Mouse (Mus musculus) liver, embryonic 12.5 days (tissue): Measurements from ENCODE around the gene Rab31. TPM values are rescaled to one million over a fixed set of nuclear protein-coding genes. Genes with fewer than 3 reads are reported as not detected.

Experiments used
- ATAC-seq: fragments of 200-750 bp; cut with Nextera tagmentation; 2 replicates; pipeline ENCODE4 v1.8.0; 2017; ENCODE audit warnings: moderate number of reproducible peaks, mild to moderate bottlenecking, moderate library complexity
- H3K27ac ChIP-seq: fragments of 300-500 bp; sonication (generic); 2 replicates; pipeline ENCODE4 v1.5.1; 2016; ENCODE audit warnings: mild to moderate bottlenecking
- H3K27me3 ChIP-seq: fragments of 300-500 bp; sonication (generic); replicated peaks from 2 replicates; pipeline ENCODE4 v1.6.1; 2016; ENCODE audit warnings: mild to moderate bottlenecking, moderate library complexity
- H3K36me3 ChIP-seq: fragments of 300-500 bp; sonication (generic); 2 replicates; pipeline ENCODE4 v1.6.1; 2016; ENCODE audit warnings: mild to moderate bottlenecking, moderate library complexity
- H3K4me1 ChIP-seq: fragments of 300-500 bp; sonication (generic); 2 replicates; pipeline ENCODE4 v1.6.1; 2016
- H3K4me2 ChIP-seq: fragments of 300-500 bp; sonication (generic); 2 replicates; pipeline ENCODE4 v1.6.1; 2016; ENCODE audit warnings: mild to moderate bottlenecking, moderate library complexity
- H3K4me3 ChIP-seq: fragments of 300-500 bp; sonication (generic); 2 replicates; pipeline ENCODE4 v1.5.1; 2016; ENCODE audit warnings: mild to moderate bottlenecking, moderate library complexity
- H3K9ac ChIP-seq: fragments of 300-500 bp; sonication (generic); 2 replicates; pipeline ENCODE4 v1.6.1; 2016; ENCODE audit warnings: mild to moderate bottlenecking, moderate library complexity
- H3K9me3 ChIP-seq: fragments of 300-500 bp; sonication (generic); replicated peaks from 2 replicates; pipeline ENCODE4 v1.6.1; 2016; ENCODE audit warnings: mild to moderate bottlenecking, moderate library complexity
- WGBS: fragments of 180-500 bp; shearing (Covaris S2); methylation state at CpG from one replicate; pipeline ENCODE4 v1.1.7; 2016; ENCODE audit not compliant: insufficient replicate concordance; 5-methylcytosine and 5-hydroxymethylcytosine counted together
- polyA plus RNA-seq: library from polyadenylated mRNA; unstranded; fragments of >200 nt; fragmentation: Nextera tagmentation; extraction: Ambion mirVana; gene quantifications from 2 replicates; pipeline ENCODE4 v1.2.1, GENCODE M21; 2016

Gene Rab31
- polyA plus RNA-seq, 1 experiment from 2014 or later: 7.7 TPM

GRCm38 (mm10) chr17:65683731-65684130 lies 88.8 kb downstream of the Rab31 start:
- H3K9me3 ChIP-seq: no peaks in the 10 kb centered on the region
- WGBS: 61% methylated on average over 2 of the region's 2 CpGs
- no peak for ATAC-seq

GRCm38 (mm10) chr17:65683316-65683715 lies 89.2 kb downstream of the Rab31 start:
- Histone ChIP-seq H3K4me2 (no peak overlapping the region), H3K9me3 (no peaks in the 10 kb centered on the region), H3K36me3 (no peaks in the 10 kb centered on the region), H3K9ac (no peak overlapping the region), H3K4me1 (no peaks in the 10 kb centered on the region), H3K4me3 (no peak overlapping the region), H3K27ac (no peak overlapping the region), H3K27me3 (no peaks in the 10 kb centered on the region)
- no peak for ATAC-seq
- WGBS: 73% methylated on average over 3 of the region's 3 CpGs

More at GRCm38 (mm10) chr17:65683731-65684130, 88.8 kb downstream of the Rab31 start:
- Histone ChIP-seq H3K36me3 (no peaks in the 10 kb centered on the region), H3K9ac (no peak overlapping the region), H3K27ac (no peak overlapping the region), H3K4me3 (no peak overlapping the region), H3K4me1 (no peaks in the 10 kb centered on the region), H3K27me3 (no peaks in the 10 kb centered on the region), H3K4me2 (no peak overlapping the region)

- H3K9me3 ChIP-seq: no peaks in the 10 kb centered on the region
- no peak overlapping the region for H3K4me2 ChIP-seq
- H3K4me3 ChIP-seq: no peak overlapping the region
- H3K27me3 ChIP-seq: no peaks in the 10 kb centered on the region
- ATAC-seq: no peak
- H3K27ac ChIP-seq: no peak overlapping the region
- H3K4me1 ChIP-seq: no peaks in the 10 kb centered on the region
- no peaks in the 10 kb centered on the region for H3K36me3 ChIP-seq
- H3K9ac ChIP-seq: no peak overlapping the region
- 77% methylated on average over 5 of the region's 5 CpGs for WGBS
Observed at GRCm38 (mm10) chr17:65682071-65682680, 90.4 kb downstream of the Rab31 start.

- Histone ChIP-seq H3K4me1 (no peaks in the 10 kb centered on the region), H3K36me3 (no peaks in the 10 kb centered on the region), H3K9me3 (no peaks in the 10 kb centered on the region), H3K9ac (no peak overlapping the region), H3K4me2 (no peak overlapping the region), H3K27me3 (no peaks in the 10 kb centered on the region), H3K27ac (no peak overlapping the region), H3K4me3 (no peak overlapping the region)
- no peak for ATAC-seq
- WGBS: 58% methylated on average over 6 of the region's 6 CpGs
Observed at GRCm38 (mm10) chr17:65681516-65681915, 91.0 kb downstream of the Rab31 start.

- H3K27ac ChIP-seq: no peak overlapping the region
- ATAC-seq: no peak
- no peak overlapping the region for H3K9ac ChIP-seq
- no peaks in the 10 kb centered on the region for H3K36me3 ChIP-seq
- no peaks in the 10 kb centered on the region for H3K9me3 ChIP-seq
- H3K27me3 ChIP-seq: no peaks in the 10 kb centered on the region
- no peak overlapping the region for H3K4me3 ChIP-seq
- WGBS: 40% methylated on average over 2 of the region's 2 CpGs
- no peak overlapping the region for H3K4me2 ChIP-seq
- no peaks in the 10 kb centered on the region for H3K4me1 ChIP-seq
Observed at GRCm38 (mm10) chr17:65680801-65681412, 91.6 kb downstream of the Rab31 start.

- H3K4me1 ChIP-seq: peaks cover 6% of the 10 kb centered on the region
- ATAC-seq: no peak
- 54% methylated on average over 14 of the region's 14 CpGs for WGBS
- H3K27me3 ChIP-seq: no peaks in the 10 kb centered on the region
- H3K36me3 ChIP-seq: no peaks in the 10 kb centered on the region
- no peak overlapping the region for H3K4me2 ChIP-seq
- no peak overlapping the region for H3K4me3 ChIP-seq
- H3K9me3 ChIP-seq: no peaks in the 10 kb centered on the region
- H3K9ac ChIP-seq: no peak overlapping the region
- H3K27ac ChIP-seq: no peak overlapping the region
Observed at GRCm38 (mm10) chr17:65679806-65680446, 92.6 kb downstream of the Rab31 start.

GRCm38 (mm10) chr17:65677742-65678141 lies 94.8 kb downstream of the Rab31 start:
- Histone ChIP-seq H3K9me3 (no peaks in the 10 kb centered on the region), H3K4me2 (no peak overlapping the region), H3K9ac (no peak overlapping the region), H3K27ac (no peak overlapping the region), H3K4me3 (no peak overlapping the region), H3K36me3 (no peaks in the 10 kb centered on the region), H3K4me1 (peaks cover 12% of the 10 kb centered on the region), H3K27me3 (no peaks in the 10 kb centered on the region)
- ATAC-seq: no peak
- WGBS: 43% methylated on average over 1 of the region's 1 CpGs

- Histone ChIP-seq H3K27ac (no peak overlapping the region), H3K9ac (no peak overlapping the region), H3K9me3 (no peaks in the 10 kb centered on the region), H3K4me3 (no peak overlapping the region), H3K27me3 (no peaks in the 10 kb centered on the region), H3K4me1 (peaks cover 12% of the 10 kb centered on the region), H3K36me3 (no peaks in the 10 kb centered on the region), H3K4me2 (no peak overlapping the region)
- ATAC-seq: no peak
- WGBS: 81% methylated on average over 8 of the region's 8 CpGs
Observed at GRCm38 (mm10) chr17:65676536-65676935, 96.0 kb downstream of the Rab31 start.

- H3K9ac ChIP-seq: no peak overlapping the region
- WGBS: 74% methylated on average over 3 of the region's 3 CpGs
- ATAC-seq: no peak
Observed at GRCm38 (mm10) chr17:65675985-65676384, 96.6 kb downstream of the Rab31 start.

GRCm38 (mm10) chr17:65674710-65675171 lies 97.8 kb downstream of the Rab31 start:
- peak; percentile 44; the same call in 1 of the 2 replicates for ATAC-seq
- no peaks in the 10 kb centered on the region for H3K9me3 ChIP-seq
- H3K27ac ChIP-seq: no peak overlapping the region
- 0% methylated on average over 1 of the region's 1 CpGs for WGBS
- no peak overlapping the region for H3K4me2 ChIP-seq
- no peaks in the 10 kb centered on the region for H3K36me3 ChIP-seq
- H3K9ac ChIP-seq: no peak overlapping the region
- no peak overlapping the region for H3K4me3 ChIP-seq
- H3K4me1 ChIP-seq: peaks cover 12% of the 10 kb centered on the region
- no peaks in the 10 kb centered on the region for H3K27me3 ChIP-seq

More at GRCm38 (mm10) chr17:65675985-65676384, 96.6 kb downstream of the Rab31 start:
- Histone ChIP-seq H3K27ac (no peak overlapping the region), H3K9me3 (no peaks in the 10 kb centered on the region), H3K4me1 (peaks cover 12% of the 10 kb centered on the region), H3K4me2 (no peak overlapping the region), H3K27me3 (no peaks in the 10 kb centered on the region), H3K36me3 (no peaks in the 10 kb centered on the region), H3K4me3 (no peak overlapping the region)

GRCm38 (mm10) chr17:65672926-65673325 lies 99.6 kb downstream of the Rab31 start:
- no peak overlapping the region for H3K4me3 ChIP-seq
- no peak overlapping the region for H3K4me2 ChIP-seq
- no peak overlapping the region for H3K27ac ChIP-seq
- H3K9ac ChIP-seq: no peak overlapping the region
- ATAC-seq: no peak
- peaks cover 12% of the 10 kb centered on the region for H3K4me1 ChIP-seq
- H3K36me3 ChIP-seq: no peaks in the 10 kb centered on the region
- WGBS: 70% methylated on average over 7 of the region's 7 CpGs
- H3K9me3 ChIP-seq: no peaks in the 10 kb centered on the region
- no peaks in the 10 kb centered on the region for H3K27me3 ChIP-seq

GRCm38 (mm10) chr17:65669061-65669460 lies 103.5 kb downstream of the Rab31 start:
- H3K36me3 ChIP-seq: no peaks in the 10 kb centered on the region
- 72% methylated on average over 4 of the region's 4 CpGs for WGBS
- no peak overlapping the region for H3K27ac ChIP-seq
- no peaks in the 10 kb centered on the region for H3K27me3 ChIP-seq
- no peak for ATAC-seq
- peaks cover 20% of the 10 kb centered on the region for H3K4me1 ChIP-seq
- H3K4me2 ChIP-seq: no peak overlapping the region
- no peak overlapping the region for H3K4me3 ChIP-seq
- H3K9me3 ChIP-seq: no peaks in the 10 kb centered on the region
- H3K9ac ChIP-seq: no peak overlapping the region
